Mouse (Mus musculus) activated CD4-positive, CD25-positive, alpha-beta regulatory T cell, adult 4 months (primary cell): Measurements from ENCODE around the gene Ddx55. TPM values are rescaled to one million over a fixed set of nuclear protein-coding genes. Genes with fewer than 3 reads are reported as not detected.

ENCODE experiments used
- ATAC-seq: one replicate; pipeline ENCODE4 v1.8.0; 2017
- polyA plus RNA-seq, 2 experiments: library from polyadenylated mRNA; unstranded; fragments of 100-300 nt; shearing (Covaris generic); gene quantifications; one replicate each; pipeline ENCODE4 v1.2.1; 2017

Gene Ddx55
- polyA plus RNA-seq, 2 experiments from 2014 or later = 16.3 to 16.6 TPM

DNA sequence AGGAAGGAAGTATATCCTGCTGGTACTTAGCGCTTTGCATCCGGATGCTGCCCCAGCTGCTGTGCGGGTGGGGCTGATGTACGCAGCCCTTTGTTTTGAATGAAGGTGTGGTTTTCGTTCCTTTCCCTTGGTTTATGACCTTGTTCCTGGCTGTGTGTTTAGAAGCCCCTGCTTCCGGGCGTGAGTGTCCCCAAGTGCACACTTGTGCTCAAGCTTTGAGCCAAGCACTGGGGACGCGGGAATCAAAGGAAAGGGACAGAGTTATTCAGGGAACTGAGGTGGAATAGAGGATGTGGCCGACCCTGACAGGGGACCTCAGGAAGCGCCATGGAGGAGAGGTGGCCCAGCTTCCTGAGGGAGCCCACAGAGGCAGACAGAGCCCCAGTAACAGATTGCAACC lies 62.0 kb downstream of the Ddx55 start:
- peak; percentile 28 for ATAC-seq

DNA sequence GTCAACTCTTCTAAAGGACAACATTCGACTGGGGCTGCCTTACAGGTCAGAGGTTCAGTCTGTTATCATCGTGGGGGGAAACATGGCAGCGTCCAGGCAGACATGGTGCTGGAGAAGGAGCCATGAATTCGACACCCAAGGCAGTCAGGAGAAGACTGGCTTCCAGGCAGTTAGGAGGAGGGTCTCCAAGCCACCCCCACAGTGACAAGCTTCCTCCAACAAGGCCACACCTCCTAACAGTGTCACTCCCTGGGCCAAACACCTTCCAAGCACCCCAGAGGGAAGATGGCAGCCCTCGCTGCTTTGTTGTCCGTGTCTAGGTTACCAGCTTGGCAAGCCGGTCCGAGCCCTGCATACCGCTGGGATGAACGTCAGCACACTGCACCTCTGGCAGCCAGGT lies 66.0 kb downstream of the Ddx55 start:
- no peak for ATAC-seq

Other genes starting within 250 kb of the Ddx55 start
- 10 to 100 TPM; 14.2 to 15.3 TPM for gene Mphosph9, start 224.9 kb upstream of the Ddx55 start, polyA plus RNA-seq
- gene 2810006K23Rik, start 224.8 kb upstream of the Ddx55 start, polyA plus RNA-seq = 10 to 100 TPM; 11.0 to 18.3 TPM
- 10 to 100 TPM; 18.4 to 20.1 TPM for gene Cdk2ap1, start 189.8 kb upstream of the Ddx55 start, polyA plus RNA-seq
- gene Sbno1, start 126.9 kb upstream of the Ddx55 start, polyA plus RNA-seq = 100 to 1,000 TPM; 135 to 152 TPM
- 10 to 100 TPM; 23.4 to 26.8 TPM for gene Kmt5a, start 112.9 kb upstream of the Ddx55 start, polyA plus RNA-seq
- 10 to 100 TPM; 69.3 to 73.3 TPM for gene Rilpl2, start 74.5 kb upstream of the Ddx55 start, polyA plus RNA-seq
- 10 to 100 TPM in 1 of 2 experiments, 1 to 10 TPM in 1; 5.0 to 12.3 TPM for gene Snrnp35, start 69.7 kb upstream of the Ddx55 start, polyA plus RNA-seq
- under 1 TPM; 0.69 to 0.86 TPM for gene Rilpl1, start 21.5 kb upstream of the Ddx55 start, polyA plus RNA-seq
- 10 to 100 TPM; 67.0 to 80.4 TPM for gene Tmed2, start 12.2 kb upstream of the Ddx55 start, polyA plus RNA-seq
- gene Eif2b1, start 26.3 kb downstream of the Ddx55 start, polyA plus RNA-seq = 10 to 100 TPM; 49.2 to 55.6 TPM
- gene Gtf2h3, start 26.3 kb downstream of the Ddx55 start, polyA plus RNA-seq = 10 to 100 TPM; 52.7 to 61.3 TPM
- gene Atp6v0a2, start 75.7 kb downstream of the Ddx55 start, polyA plus RNA-seq = 10 to 100 TPM; 25.5 to 32.0 TPM
- gene Dnah10, start 172.2 kb downstream of the Ddx55 start, polyA plus RNA-seq = not detected